Mouse (Mus musculus) forebrain, postnatal 0 days (tissue): ENCODE measurements around the gene Dazap1. TPM values are rescaled to one million over a fixed set of nuclear protein-coding genes. Genes with fewer than 3 reads are reported as not detected.
"Not testable (repeated sequence)": the region's sequence is repeated elsewhere in the genome, so short reads cannot be mapped to it uniquely, and the experiment has no call there.

Experiments used
- ATAC-seq: fragments of 200-750 bp; cut with Nextera tagmentation; 2 replicates; pipeline ENCODE4 v1.8.0; 2017; ENCODE audit warnings: mild to moderate bottlenecking, moderate library complexity
- DNase-seq: peaks from one replicate; pipeline ENCODE4 v3.0.0-alpha.2; 2015
- H3K27ac ChIP-seq: fragments of 300-500 bp; sonication (generic); 2 replicates; pipeline ENCODE4 v1.5.1; 2014; ENCODE audit warnings: low read depth, mild to moderate bottlenecking, antibody characterized with exemption, low read length, moderate library complexity, mixed read lengths
- H3K27me3 ChIP-seq: fragments of 300-500 bp; sonication (generic); 2 replicates; pipeline ENCODE4 v1.6.1; 2014; ENCODE audit warnings: mild to moderate bottlenecking, low read length, mixed read lengths; ENCODE audit not compliant: insufficient read depth
- H3K36me3 ChIP-seq: fragments of 300-500 bp; sonication (generic); 2 replicates; pipeline ENCODE4 v1.6.1; 2014; ENCODE audit warnings: mild to moderate bottlenecking, moderate library complexity; ENCODE audit not compliant: insufficient read depth
- H3K4me1 ChIP-seq: fragments of 300-500 bp; sonication (generic); 2 replicates; pipeline ENCODE4 v1.6.1; 2014; ENCODE audit warnings: antibody characterized with exemption; ENCODE audit not compliant: insufficient read depth
- H3K4me2 ChIP-seq: fragments of 300-500 bp; sonication (generic); 2 replicates; pipeline ENCODE4 v1.6.1; 2014; ENCODE audit warnings: low read depth, mild to moderate bottlenecking, moderate library complexity
- H3K4me3 ChIP-seq: fragments of 300-500 bp; sonication (generic); 2 replicates; pipeline ENCODE4 v1.5.1; 2014; ENCODE audit warnings: low read depth, low read length, mixed read lengths
- H3K9ac ChIP-seq: fragments of 300-500 bp; sonication (generic); 2 replicates; pipeline ENCODE4 v1.6.1; 2014; ENCODE audit warnings: mild to moderate bottlenecking
- H3K9me3 ChIP-seq: fragments of 300-500 bp; sonication (generic); 2 replicates; pipeline ENCODE4 v1.6.1; 2016; ENCODE audit warnings: low read length
- CTCF ChIP-seq: sonication (generic); IDR thresholded peaks from 2 replicates; pipeline ENCODE4 v1.5.1; 2016; ENCODE audit warnings: antibody characterized with exemption, control low read depth, low read depth
- WGBS: fragments of 180-500 bp; shearing (Covaris S2); extraction: QIAGEN DNeasy Blood & Tissue Kit; methylation state at CpG from one replicate; pipeline ENCODE4 v1.1.7; 2014; 5-methylcytosine and 5-hydroxymethylcytosine counted together
- polyA plus RNA-seq: library from polyadenylated mRNA; unstranded; fragments of >200 nt; fragmentation: Nextera tagmentation; extraction: Ambion mirVana; gene quantifications from 2 replicates; pipeline ENCODE4 v1.2.1, GENCODE M21; 2015
- total RNA-seq: library from RNA; depleted of rRNA; stranded (reverse); fragments of >200 nt; gene quantifications from 2 replicates; pipeline ENCODE4 v1.2.3, GENCODE M21; 2014

Gene Dazap1
- total and polyA plus RNA-seq, 2 experiments from 2014 or later: 42.4 to 122 TPM

GRCm38 (mm10) chr10:80239791-80240190 is 21.5 kb upstream of the Dazap1 start:
- Histone ChIP-seq H3K9ac (no peak overlapping the region), H3K27ac (no peak overlapping the region), H3K36me3 (peaks cover 91% of the 10 kb centered on the region), H3K27me3 (no peaks in the 10 kb centered on the region), H3K9me3 (no peaks in the 10 kb centered on the region), H3K4me2 (no peak overlapping the region), H3K4me3 (no peak overlapping the region), H3K4me1 (no peaks in the 10 kb centered on the region)
- no peak for ATAC-seq
- TF ChIP-seq CTCF: no peak
- no peak for DNase-seq
- 92% methylated on average over 6 of the region's 6 CpGs for WGBS

- Histone ChIP-seq H3K36me3 (peaks cover 70% of the 10 kb centered on the region), H3K9ac (no peak overlapping the region), H3K4me1 (no peaks in the 10 kb centered on the region), H3K9me3 (no peaks in the 10 kb centered on the region), H3K27me3 (no peaks in the 10 kb centered on the region), H3K4me3 (no peak overlapping the region), H3K4me2 (no peak overlapping the region), H3K27ac (no peak overlapping the region)
- ATAC-seq (no peak), DNase-seq (no peak)
- WGBS: 46% methylated on average over 9 of the region's 9 CpGs
- no peak for TF ChIP-seq CTCF
Observed at GRCm38 (mm10) chr10:80242088-80242487, 19.2 kb upstream of the Dazap1 start.

GRCm38 (mm10) chr10:80242607-80243006 is 18.7 kb upstream of the Dazap1 start:
- no peak for DNase-seq
- Histone ChIP-seq H3K27ac (no peak overlapping the region), H3K9me3 (no peaks in the 10 kb centered on the region), H3K4me3 (no peak overlapping the region), H3K27me3 (no peaks in the 10 kb centered on the region), H3K4me1 (no peaks in the 10 kb centered on the region), H3K36me3 (peaks cover 65% of the 10 kb centered on the region), H3K4me2 (no peak overlapping the region), H3K9ac (no peak overlapping the region)
- WGBS: 93% methylated on average over 3 of the region's 3 CpGs
- TF ChIP-seq CTCF: no peak
- ATAC-seq: no peak

GRCm38 (mm10) chr10:80244791-80245399 is 16.4 kb upstream of the Dazap1 start:
- DNase-seq (peak; percentile 74), ATAC-seq (0 out of 2 replicates have a peak, but pooled peaks have one; percentile 19)
- TF ChIP-seq CTCF: peak; percentile 56
- Histone ChIP-seq H3K4me1 (0 out of 2 replicates have a peak, but pooled peaks cover 3% of the 10 kb centered on the region), H3K4me3 (no peak overlapping the region), H3K9me3 (no peaks in the 10 kb centered on the region), H3K27me3 (no peaks in the 10 kb centered on the region), H3K36me3 (peaks cover 43% of the 10 kb centered on the region), H3K27ac (no peak overlapping the region), H3K9ac (0 out of 2 replicates have a peak overlapping the region, but pooled peaks have one; percentile 18), H3K4me2 (no peak overlapping the region)
- WGBS: 28% methylated on average over 5 of the region's 5 CpGs

- WGBS: 5% methylated on average over 4 of the region's 4 CpGs
- ATAC-seq: no peak
- 0 out of 2 replicates have a peak, but pooled peaks cover 10% of the 10 kb centered on the region for H3K4me1 ChIP-seq
Observed at GRCm38 (mm10) chr10:80245600-80245999, 15.7 kb upstream of the Dazap1 start.

GRCm38 (mm10) chr10:80247849-80248248 is 13.4 kb upstream of the Dazap1 start:
- peak; percentile 62 for DNase-seq
- no peak overlapping the region for H3K4me2 ChIP-seq

More at GRCm38 (mm10) chr10:80245600-80245999, 15.7 kb upstream of the Dazap1 start:
- Histone ChIP-seq H3K27ac (no peak overlapping the region), H3K4me3 (no peak overlapping the region), H3K9me3 (no peaks in the 10 kb centered on the region), H3K36me3 (peaks cover 36% of the 10 kb centered on the region), H3K4me2 (no peak overlapping the region), H3K9ac (0 out of 2 replicates have a peak overlapping the region, but pooled peaks have one; percentile 18), H3K27me3 (no peaks in the 10 kb centered on the region)
- peak; percentile 93 for DNase-seq
- peak; percentile 93 for TF ChIP-seq CTCF

GRCm38 (mm10) chr10:80248437-80248836 is 12.8 kb upstream of the Dazap1 start:
- H3K27me3 ChIP-seq, H3K9me3 ChIP-seq, H3K9ac ChIP-seq, DNase-seq, ATAC-seq, H3K27ac ChIP-seq: not testable (repeated sequence)
- Histone ChIP-seq H3K36me3 (peaks cover 18% of the 10 kb centered on the region), H3K4me2 (peak overlapping the region; percentile 94), H3K4me3 (peak overlapping the region; percentile 63), H3K4me1 (0 out of 2 replicates have a peak, but pooled peaks cover 13% of the 10 kb centered on the region)
- WGBS: 50% methylated on average over 3 of the region's 3 CpGs

More at GRCm38 (mm10) chr10:80247849-80248248, 13.4 kb upstream of the Dazap1 start:
- no peaks in the 10 kb centered on the region for H3K9me3 ChIP-seq
- no peak overlapping the region for H3K9ac ChIP-seq
- peak; percentile 64 for TF ChIP-seq CTCF
- no peak overlapping the region for H3K27ac ChIP-seq
- 35% methylated on average over 6 of the region's 6 CpGs for WGBS
- no peak overlapping the region for H3K4me3 ChIP-seq
- no peak for ATAC-seq
- no peaks in the 10 kb centered on the region for H3K27me3 ChIP-seq
- peaks cover 19% of the 10 kb centered on the region for H3K36me3 ChIP-seq
- 0 out of 2 replicates have a peak, but pooled peaks cover 13% of the 10 kb centered on the region for H3K4me1 ChIP-seq
